Mouse (Mus musculus): ENCODE data around the gene Myo3a. TPM values are rescaled to one million over a fixed set of nuclear protein-coding genes. Genes with fewer than 3 reads are reported as not detected.

Gene Myo3a
- polyA plus RNA-seq, 1 experiment from 2014 or later: not detected

Small RNA genes within 50 kb of the gene (microRNA-seq; reads per million reads assigned to microRNA genes)
- gene Gm23636 (not detected), gene Mir3967 (not detected)

Measured in limb, embryonic 13.5 days (tissue).